Mouse (Mus musculus) C2C12 (cell line): ENCODE measurements at regions not wholly inside any gene's neighbourhood (a gene's known extent, or its start where the extent isn't known, plus 50 kb on each side); places are given as distances from the start of the nearest gene placed in this dataset.

Source experiments
- CTCF ChIP-seq: IDR thresholded peaks from one replicate; pipeline ENCODE4 v1.5.1; 2011; ENCODE audit not compliant: control insufficient read depth, insufficient read depth, insufficient read length
- USF1 ChIP-seq: IDR thresholded peaks from one replicate; pipeline ENCODE4 v1.6.1; 2011; ENCODE audit warnings: low read depth, mild to moderate bottlenecking, control low read depth, moderate library complexity

- TF ChIP-seq USF1 (no peak), CTCF (no peak)
Observed at GRCm38 (mm10) chr15:8815958-8816357, 105.4 kb upstream of the Slc1a3 start.
